Mouse (Mus musculus): ENCODE data around the gene Flt3.

- no peak for TF ChIP-seq FLI1 (IDR thresholded peaks at IDR 0.05; ENCODE audit: low read length)
- TF ChIP-seq GATA1 (IDR thresholded peaks at IDR 0.05; ENCODE audit: borderline replicate concordance, low read length) = no peak
These were observed 107.0 kb downstream of the Flt3 start for GRCm38 (mm10) chr5:147293127-147293910.
